Mouse (Mus musculus) stomach, adult 2 months (tissue): ENCODE measurements around the gene Ppp3ca. TPM values are rescaled to one million over a fixed set of nuclear protein-coding genes. Genes with fewer than 3 reads are reported as not detected.

Experiments
- polyA plus RNA-seq: library from polyadenylated mRNA; depleted of rRNA; stranded (reverse); fragments of >200 nt; gene quantifications from 2 replicates; pipeline ENCODE4 v1.2.3, GENCODE M21; 2012; rRNA removed

Ppp3ca gene
- 11.2 and 18.7 TPM in 2 replicates for polyA plus RNA-seq

GRCm38 (mm10) chr3:136670110-136670359 lies at the start of gene Ppp3ca:
Gene Ppp3ca (plus strand): TSS chr3:136670124.

